Mouse (Mus musculus): ENCODE data around the gene Thegl. TPM values are rescaled to one million over a fixed set of nuclear protein-coding genes. Genes with fewer than 3 reads are reported as not detected.

Gene Thegl
- polyA plus RNA-seq, 1 experiment from 2014 or later = 0.33 TPM

DNA sequence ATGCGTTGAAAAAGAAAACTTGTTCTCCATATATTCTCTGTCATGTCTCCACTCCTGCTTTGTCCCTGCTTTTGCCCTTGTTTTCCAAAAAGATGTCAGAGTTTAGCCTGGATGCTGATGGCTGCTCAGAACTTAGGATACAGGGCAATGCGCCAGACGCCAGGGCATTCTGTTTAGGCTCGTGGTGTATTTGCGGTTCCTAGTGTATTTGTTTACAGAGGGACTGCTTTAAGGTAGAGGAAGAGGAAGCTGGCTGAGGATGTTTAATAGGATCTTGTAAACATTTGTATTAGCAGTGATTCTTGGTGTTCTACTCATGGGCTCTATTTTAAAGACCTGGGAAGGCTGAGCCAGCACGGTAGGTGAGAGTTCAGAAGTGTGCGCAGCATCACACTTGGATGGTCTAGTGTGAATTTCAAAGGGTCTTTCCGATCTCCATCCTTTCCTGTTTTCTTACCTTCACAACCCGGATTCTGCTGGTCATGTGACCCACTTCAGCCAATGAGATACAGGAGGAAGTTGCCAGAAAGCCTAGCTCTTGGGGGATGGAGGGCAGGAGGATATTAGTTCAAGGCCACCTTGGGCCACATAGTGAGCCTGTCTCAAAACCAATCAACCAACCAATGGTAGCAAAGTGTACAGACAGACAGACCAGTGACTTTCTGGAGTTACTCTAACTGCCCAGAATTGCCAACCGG, 70.1 kb downstream of the Thegl start:
- Histone ChIP-seq H3K4me1 (ENCODE audit: control insufficient read depth, insufficient read depth, low read length) (peaks cover 5% of the 10 kb centered on the region), H3K27me3 (replicated peaks; ENCODE audit: control insufficient read depth, insufficient read depth, low read length) (no peaks in the 10 kb centered on the region), H3K4me2 (ENCODE audit: low read length) (no peak overlapping the region), H3K9me3 (replicated peaks; ENCODE audit: control insufficient read depth, low read length) (no peaks in the 10 kb centered on the region), H3K4me3 (ENCODE audit: low read depth, low read length) (no peak overlapping the region), H3K36me3 (ENCODE audit: control insufficient read depth, insufficient read depth, low read length) (no peaks in the 10 kb centered on the region), H3K9ac (ENCODE audit: low read length) (no peak overlapping the region), H3K27ac (ENCODE audit: low read depth, low read length) (no peak overlapping the region)
- DNase-seq (ENCODE audit: low spot score) = no peak
- ATAC-seq = no peak
- WGBS = 88% methylated on average over 10 of the region's 10 CpGs

- peaks cover 7% of the 10 kb centered on the region for H3K4me1 ChIP-seq (ENCODE audit: control insufficient read depth, insufficient read depth, low read length)
- no peaks in the 10 kb centered on the region for H3K36me3 ChIP-seq (ENCODE audit: control insufficient read depth, insufficient read depth, low read length)
- no peak for DNase-seq (ENCODE audit: low spot score)
- no peaks in the 10 kb centered on the region for H3K27me3 ChIP-seq (replicated peaks; ENCODE audit: control insufficient read depth, insufficient read depth, low read length)
- H3K4me3 ChIP-seq (ENCODE audit: low read depth, low read length) = no peak overlapping the region
- no peak overlapping the region for H3K9ac ChIP-seq (ENCODE audit: low read length)
- no peak for ATAC-seq
- H3K4me2 ChIP-seq (ENCODE audit: low read length) = no peak overlapping the region
- 95% methylated on average over 7 of the region's 7 CpGs for WGBS
- no peaks in the 10 kb centered on the region for H3K9me3 ChIP-seq (replicated peaks; ENCODE audit: control insufficient read depth, low read length)
- no peak overlapping the region for H3K27ac ChIP-seq (ENCODE audit: low read depth, low read length)
Measured at GRCm38 (mm10) chr5:77086541-77086940, 70.7 kb downstream of the Thegl start.

GRCm38 (mm10) chr5:77087122-77087521, 71.3 kb downstream of the Thegl start:
- H3K27ac ChIP-seq (ENCODE audit: low read depth, low read length) = no peak overlapping the region
- no peak overlapping the region for H3K4me2 ChIP-seq (ENCODE audit: low read length)
- 84% methylated on average over 3 of the region's 3 CpGs for WGBS
- no peaks in the 10 kb centered on the region for H3K9me3 ChIP-seq (replicated peaks; ENCODE audit: control insufficient read depth, low read length)
- peaks cover 7% of the 10 kb centered on the region for H3K4me1 ChIP-seq (ENCODE audit: control insufficient read depth, insufficient read depth, low read length)
- no peak overlapping the region for H3K9ac ChIP-seq (ENCODE audit: low read length)
- no peak for ATAC-seq
- H3K4me3 ChIP-seq (ENCODE audit: low read depth, low read length) = no peak overlapping the region
- H3K36me3 ChIP-seq (ENCODE audit: control insufficient read depth, insufficient read depth, low read length) = no peaks in the 10 kb centered on the region
- no peaks in the 10 kb centered on the region for H3K27me3 ChIP-seq (replicated peaks; ENCODE audit: control insufficient read depth, insufficient read depth, low read length)
- DNase-seq (ENCODE audit: low spot score) = no peak

GRCm38 (mm10) chr5:77089294-77089693, 73.5 kb downstream of the Thegl start:
- Histone ChIP-seq H3K4me2 (ENCODE audit: low read length) (no peak overlapping the region), H3K36me3 (ENCODE audit: control insufficient read depth, insufficient read depth, low read length) (no peaks in the 10 kb centered on the region), H3K27me3 (replicated peaks; ENCODE audit: control insufficient read depth, insufficient read depth, low read length) (no peaks in the 10 kb centered on the region), H3K9me3 (replicated peaks; ENCODE audit: control insufficient read depth, low read length) (no peaks in the 10 kb centered on the region), H3K9ac (ENCODE audit: low read length) (no peak overlapping the region), H3K4me3 (ENCODE audit: low read depth, low read length) (no peak overlapping the region), H3K27ac (ENCODE audit: low read depth, low read length) (no peak overlapping the region), H3K4me1 (ENCODE audit: control insufficient read depth, insufficient read depth, low read length) (peaks cover 7% of the 10 kb centered on the region)
- 0 out of 2 replicates have a peak, but pooled peaks have one; percentile 32 for ATAC-seq
- peak; percentile 61 for DNase-seq (ENCODE audit: low spot score)
- WGBS = 47% methylated on average over 1 of the region's 1 CpGs

DNA sequence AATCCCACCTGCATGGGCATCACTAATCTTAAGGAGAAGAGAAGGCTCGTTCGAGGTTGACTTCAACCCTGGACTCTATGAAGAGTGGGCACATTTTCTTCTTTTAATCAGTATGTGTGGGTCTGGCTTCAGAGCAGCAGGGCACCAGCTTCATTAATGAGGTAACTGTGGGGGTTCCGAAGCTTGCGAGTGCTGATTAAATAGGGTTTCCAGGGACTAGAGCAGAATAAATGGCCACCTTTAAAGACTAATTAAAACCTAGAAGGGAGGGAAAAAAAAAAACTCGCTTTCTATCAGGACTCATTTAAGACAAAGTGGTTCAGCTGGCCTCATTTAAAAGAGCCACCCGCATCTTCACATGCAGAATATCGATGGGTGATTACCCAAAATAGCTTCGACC, 74.1 kb downstream of the Thegl start:
- 6% methylated on average over 8 of the region's 8 CpGs for WGBS
- no peak overlapping the region for H3K27ac ChIP-seq (ENCODE audit: low read depth, low read length)
- no peak overlapping the region for H3K9ac ChIP-seq (ENCODE audit: low read length)
- no peak overlapping the region for H3K4me3 ChIP-seq (ENCODE audit: low read depth, low read length)
- no peaks in the 10 kb centered on the region for H3K27me3 ChIP-seq (replicated peaks; ENCODE audit: control insufficient read depth, insufficient read depth, low read length)
- H3K9me3 ChIP-seq (replicated peaks; ENCODE audit: control insufficient read depth, low read length) = no peaks in the 10 kb centered on the region
- peak; percentile 85 for DNase-seq (ENCODE audit: low spot score)
- no peaks in the 10 kb centered on the region for H3K36me3 ChIP-seq (ENCODE audit: control insufficient read depth, insufficient read depth, low read length)
- peaks cover 7% of the 10 kb centered on the region for H3K4me1 ChIP-seq (ENCODE audit: control insufficient read depth, insufficient read depth, low read length)
- ATAC-seq = peak; percentile 61
- H3K4me2 ChIP-seq (ENCODE audit: low read length) = no peak overlapping the region

- WGBS = 16% methylated on average over 5 of the region's 5 CpGs
- no peak overlapping the region for H3K4me2 ChIP-seq (ENCODE audit: low read length)
- no peaks in the 10 kb centered on the region for H3K27me3 ChIP-seq (replicated peaks; ENCODE audit: control insufficient read depth, insufficient read depth, low read length)
- peaks cover 10% of the 10 kb centered on the region for H3K4me1 ChIP-seq (ENCODE audit: control insufficient read depth, insufficient read depth, low read length)
- DNase-seq (ENCODE audit: low spot score) (peak; percentile 86), ATAC-seq (peak; percentile 78)
- no peak overlapping the region for H3K9ac ChIP-seq (ENCODE audit: low read length)
- no peak overlapping the region for H3K4me3 ChIP-seq (ENCODE audit: low read depth, low read length)
- no peak overlapping the region for H3K27ac ChIP-seq (ENCODE audit: low read depth, low read length)
- H3K36me3 ChIP-seq (ENCODE audit: control insufficient read depth, insufficient read depth, low read length) = no peaks in the 10 kb centered on the region
- no peaks in the 10 kb centered on the region for H3K9me3 ChIP-seq (replicated peaks; ENCODE audit: control insufficient read depth, low read length)
Measured at GRCm38 (mm10) chr5:77090521-77091096, 74.8 kb downstream of the Thegl start.

GRCm38 (mm10) chr5:77091923-77092322, 76.1 kb downstream of the Thegl start:
- Histone ChIP-seq H3K4me1 (ENCODE audit: control insufficient read depth, insufficient read depth, low read length) (peaks cover 10% of the 10 kb centered on the region), H3K4me2 (ENCODE audit: low read length) (no peak overlapping the region), H3K27ac (ENCODE audit: low read depth, low read length) (no peak overlapping the region), H3K4me3 (ENCODE audit: low read depth, low read length) (no peak overlapping the region), H3K9me3 (replicated peaks; ENCODE audit: control insufficient read depth, low read length) (no peaks in the 10 kb centered on the region), H3K27me3 (replicated peaks; ENCODE audit: control insufficient read depth, insufficient read depth, low read length) (peaks cover 4% of the 10 kb centered on the region; the same call in 1 of the 2 replicates), H3K36me3 (ENCODE audit: control insufficient read depth, insufficient read depth, low read length) (no peaks in the 10 kb centered on the region), H3K9ac (ENCODE audit: low read length) (no peak overlapping the region)
- no peak for ATAC-seq
- WGBS = 83% methylated on average over 3 of the region's 3 CpGs
- DNase-seq (ENCODE audit: low spot score) = no peak

DNA sequence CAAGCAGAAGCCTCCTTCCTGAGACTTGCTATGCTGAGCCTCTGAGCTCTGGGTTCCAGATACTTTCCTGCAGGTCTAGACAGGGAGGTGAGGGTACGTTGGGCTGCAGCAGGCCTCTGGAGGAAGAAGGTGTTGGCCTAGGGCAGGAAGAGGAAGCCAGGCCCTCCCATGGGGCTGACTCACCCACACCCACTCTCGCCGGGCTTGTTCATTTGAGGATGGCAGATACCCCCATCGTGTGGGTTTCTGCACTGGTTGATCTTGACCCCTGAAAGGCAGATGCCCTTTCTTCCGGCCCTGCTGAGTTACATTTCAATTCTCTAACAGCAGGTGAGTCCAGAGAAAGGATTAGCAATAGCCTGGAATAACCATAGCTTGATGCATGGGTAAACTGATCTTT, 76.7 kb downstream of the Thegl start:
- peaks cover 10% of the 10 kb centered on the region for H3K4me1 ChIP-seq (ENCODE audit: control insufficient read depth, insufficient read depth, low read length)
- 81% methylated on average over 5 of the region's 5 CpGs for WGBS
- H3K4me2 ChIP-seq (ENCODE audit: low read length) = no peak overlapping the region
- H3K27ac ChIP-seq (ENCODE audit: low read depth, low read length) = no peak overlapping the region
- ATAC-seq (no peak), DNase-seq (ENCODE audit: low spot score) (no peak)
- no peaks in the 10 kb centered on the region for H3K9me3 ChIP-seq (replicated peaks; ENCODE audit: control insufficient read depth, low read length)
- H3K9ac ChIP-seq (ENCODE audit: low read length) = no peak overlapping the region
- H3K4me3 ChIP-seq (ENCODE audit: low read depth, low read length) = no peak overlapping the region
- peaks cover 10% of the 10 kb centered on the region; the same call in 1 of the 2 replicates for H3K27me3 ChIP-seq (replicated peaks; ENCODE audit: control insufficient read depth, insufficient read depth, low read length)
- no peaks in the 10 kb centered on the region for H3K36me3 ChIP-seq (ENCODE audit: control insufficient read depth, insufficient read depth, low read length)

DNA sequence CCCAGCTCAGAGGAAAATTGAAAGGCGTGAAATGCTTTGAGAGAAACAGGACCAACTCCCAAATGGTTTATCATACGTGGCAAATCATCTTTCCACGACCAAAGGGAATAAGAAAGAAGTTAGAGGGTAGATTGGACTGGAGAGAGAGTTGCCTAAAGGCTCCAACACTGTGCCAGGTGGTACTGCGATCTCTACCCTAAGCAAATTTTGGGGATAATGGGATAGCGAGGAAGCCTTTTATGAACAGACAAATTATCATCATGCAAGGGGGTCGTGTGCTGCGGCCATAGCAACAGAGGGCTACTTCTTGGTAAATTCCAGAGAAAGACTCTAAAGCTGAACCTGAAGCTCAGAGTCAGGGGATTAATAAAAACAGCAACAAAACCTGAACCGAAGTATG, 78.1 kb downstream of the Thegl start:
- 17% methylated on average over 8 of the region's 8 CpGs for WGBS
- Histone ChIP-seq H3K9me3 (replicated peaks; ENCODE audit: control insufficient read depth, low read length) (no peaks in the 10 kb centered on the region), H3K36me3 (ENCODE audit: control insufficient read depth, insufficient read depth, low read length) (no peaks in the 10 kb centered on the region), H3K9ac (ENCODE audit: low read length) (peak overlapping the region; percentile 63; the same call in 1 of the 2 replicates), H3K4me2 (ENCODE audit: low read length) (peak overlapping the region; percentile 90), H3K27ac (ENCODE audit: low read depth, low read length) (no peak overlapping the region), H3K4me3 (ENCODE audit: low read depth, low read length) (peak overlapping the region; percentile 52), H3K4me1 (ENCODE audit: control insufficient read depth, insufficient read depth, low read length) (peaks cover 10% of the 10 kb centered on the region), H3K27me3 (replicated peaks; ENCODE audit: control insufficient read depth, insufficient read depth, low read length) (peaks cover 10% of the 10 kb centered on the region; the same call in 1 of the 2 replicates)
- DNase-seq (ENCODE audit: low spot score) (no peak), ATAC-seq (no peak)

Measured in forebrain, embryonic 14.5 days (tissue).